ENCODE assay signal across 8 mouse cellular contexts in genomic region chr17:67629211-67629657, GRCm38 (mm10). TPM values are rescaled to one million over a fixed set of nuclear protein-coding genes. Genes with fewer than 3 reads are reported as not detected.
DNase-seq lines count a peak whose midpoint lies in the region; ATAC-seq and TF ChIP-seq lines count a peak whose summit lies in the region.

No protein-coding gene starts in this region.

- no peak overlapping the region for H3K4me2 ChIP-seq in forebrain, embryonic 13.5 days
- no peak overlapping the region for H3K4me2 ChIP-seq in forebrain, embryonic 11.5 days (ENCODE audit: low read depth, low read length, severe bottlenecking)
- no peak overlapping the region for H3K4me2 ChIP-seq in midbrain, embryonic 11.5 days

- TF ChIP-seq CTCF in kidney, adult 2 months (conservative IDR thresholded peaks at IDR 0.05; ENCODE audit: insufficient read depth, insufficient read length, low read depth, low read length): no peak

- peak; percentile 72 for ATAC-seq in forebrain, embryonic 13.5 days
- ATAC-seq in forebrain, embryonic 11.5 days (replicated peaks; ENCODE audit: low FRiP score): no peak
- no peak for ATAC-seq in midbrain, embryonic 11.5 days (ENCODE audit: low FRiP score)

- no peak for DNase-seq in forebrain, embryonic 11.5 days (ENCODE audit: low spot score)
- DNase-seq in adrenal gland, postnatal 10 days: peak; percentile 85
- DNase-seq in gastrocnemius, adult 8-10 months (ENCODE audit: low spot score in 2 of 2): peak; percentile 80 to 89
- peak; percentile 33 for DNase-seq in kidney, adult 2 months
- DNase-seq in midbrain, embryonic 11.5 days (ENCODE audit: low spot score, missing footprints): peak; percentile 82
- no peak for DNase-seq in spleen, adult 12 weeks (ENCODE audit: low spot score)
- no peak for DNase-seq in spleen, postnatal 14 days (ENCODE audit: low spot score in 2 of 2)

- H3K9ac ChIP-seq in forebrain, embryonic 13.5 days: no peak overlapping the region
- no peak overlapping the region for H3K9ac ChIP-seq in forebrain, embryonic 11.5 days (ENCODE audit: low read length)
- no peak overlapping the region for H3K9ac ChIP-seq in midbrain, embryonic 11.5 days (ENCODE audit: low read length)

- TF ChIP-seq POLR2A in kidney, adult 2 months (IDR thresholded peaks at IDR 0.05; ENCODE audit: low read depth, low read length): no peak

- no peaks in the 10 kb centered on the region for H3K9me3 ChIP-seq in forebrain, embryonic 13.5 days (replicated peaks)
- H3K9me3 ChIP-seq in forebrain, embryonic 11.5 days (ENCODE audit: control insufficient read depth, low read length): no peaks in the 10 kb centered on the region
- no peaks in the 10 kb centered on the region for H3K9me3 ChIP-seq in midbrain, embryonic 11.5 days (ENCODE audit: control insufficient read depth, low read length)

- no peak overlapping the region for H3K4me3 ChIP-seq in forebrain, embryonic 13.5 days
- H3K4me3 ChIP-seq in forebrain, embryonic 11.5 days (ENCODE audit: low read depth, low read length): no peak overlapping the region
- H3K4me3 ChIP-seq in kidney, adult 2 months (ENCODE audit: insufficient read depth, low read depth, low read length): no peak overlapping the region
- no peak overlapping the region for H3K4me3 ChIP-seq in midbrain, embryonic 11.5 days (ENCODE audit: low read depth, low read length)

- no peaks in the 10 kb centered on the region for H3K36me3 ChIP-seq in forebrain, embryonic 13.5 days (ENCODE audit: poor library complexity, severe bottlenecking)
- no peaks in the 10 kb centered on the region for H3K36me3 ChIP-seq in forebrain, embryonic 11.5 days (ENCODE audit: control insufficient read depth, insufficient read depth, low read length)
- H3K36me3 ChIP-seq in kidney, adult 2 months (ENCODE audit: control insufficient read depth, insufficient read depth, low read length): no peaks in the 10 kb centered on the region
- H3K36me3 ChIP-seq in midbrain, embryonic 11.5 days (ENCODE audit: control insufficient read depth, insufficient read depth, low read length): no peaks in the 10 kb centered on the region

- 42% methylated on average over 13 of the region's 13 CpGs for WGBS in forebrain, embryonic 13.5 days
- WGBS in forebrain, embryonic 11.5 days: 49% methylated on average over 13 of the region's 13 CpGs
- WGBS in kidney, adult 2 months: 17% methylated on average over 13 of the region's 13 CpGs
- 56% methylated on average over 13 of the region's 13 CpGs for WGBS in midbrain, embryonic 11.5 days

- 0 out of 2 replicates have a peak, but pooled peaks cover 4% of the 10 kb centered on the region for H3K27me3 ChIP-seq in forebrain, embryonic 13.5 days
- no peaks in the 10 kb centered on the region for H3K27me3 ChIP-seq in forebrain, embryonic 11.5 days (ENCODE audit: control insufficient read depth, insufficient read depth, low read length)
- H3K27me3 ChIP-seq in kidney, adult 2 months (replicated peaks; ENCODE audit: control insufficient read depth, insufficient read depth, low read length): no peaks in the 10 kb centered on the region
- no peaks in the 10 kb centered on the region for H3K27me3 ChIP-seq in midbrain, embryonic 11.5 days (ENCODE audit: control insufficient read depth, insufficient read depth, low read length)

- peak overlapping the region; percentile 48 for H3K27ac ChIP-seq in forebrain, embryonic 13.5 days
- H3K27ac ChIP-seq in forebrain, embryonic 11.5 days (ENCODE audit: low read depth, low read length): no peak overlapping the region
- H3K27ac ChIP-seq in kidney, adult 2 months (ENCODE audit: insufficient read depth, low read depth, low read length): no peak overlapping the region
- no peak overlapping the region for H3K27ac ChIP-seq in midbrain, embryonic 11.5 days (ENCODE audit: low read depth, low read length)

- H3K4me1 ChIP-seq in forebrain, embryonic 13.5 days: peaks cover 10% of the 10 kb centered on the region
- H3K4me1 ChIP-seq in forebrain, embryonic 11.5 days (replicated peaks; ENCODE audit: control insufficient read depth, insufficient read depth, low read length): no peaks in the 10 kb centered on the region
- H3K4me1 ChIP-seq in kidney, adult 2 months (ENCODE audit: control insufficient read depth, insufficient read depth, low read length): no peaks in the 10 kb centered on the region
- H3K4me1 ChIP-seq in midbrain, embryonic 11.5 days (ENCODE audit: control insufficient read depth, insufficient read depth, low read length): no peaks in the 10 kb centered on the region; the same call in 1 of the 2 replicates

RNA-seq across cellular contexts. Expression of gene Lrrc30, which starts 3.3 kb away (rescaled TPM):
- polyA plus RNA-seq in forebrain, embryonic 13.5 days (2015; fragmentation: Nextera tagmentation; extraction: Ambion mirVana): not detected in 2 replicates
- not detected in 2 replicates for polyA plus RNA-seq in forebrain, embryonic 11.5 days (2014; fragmentation: Nextera tagmentation; extraction: Ambion mirVana)
- 1 to 10 TPM in 1 of 2 experiments, under 1 TPM in 1; 0.45 to 1.1 TPM for total RNA-seq in adrenal gland, postnatal 10 days (2021)
- 100 to 1,000 TPM in 2 of 4 experiments, 10 to 100 TPM in 2; 76.4 to 182 (median 94.4) TPM for total RNA-seq in gastrocnemius, adult 8-10 months (2022)
- 0.94 TPM in 1 of 2 replicates, not detected in the other for polyA plus RNA-seq in kidney, adult 2 months (2012; rRNA removed)
- not detected in 2 replicates for polyA plus RNA-seq in midbrain, embryonic 11.5 days (2014; fragmentation: Nextera tagmentation; extraction: Ambion mirVana)

Comparison
In these comparisons a context has a peak if more than half of its experiments do, and no peak if none do; other contexts are left out.
1. DNase-seq: peak in adrenal gland, postnatal 10 days (single experiment), gastrocnemius, adult 8-10 months (2 of 2), kidney, adult 2 months (single experiment) and midbrain, embryonic 11.5 days (single experiment); none in forebrain, embryonic 11.5 days (single experiment), spleen, adult 12 weeks (single experiment) and spleen, postnatal 14 days (0 of 2).